In the genomic region with DNA sequence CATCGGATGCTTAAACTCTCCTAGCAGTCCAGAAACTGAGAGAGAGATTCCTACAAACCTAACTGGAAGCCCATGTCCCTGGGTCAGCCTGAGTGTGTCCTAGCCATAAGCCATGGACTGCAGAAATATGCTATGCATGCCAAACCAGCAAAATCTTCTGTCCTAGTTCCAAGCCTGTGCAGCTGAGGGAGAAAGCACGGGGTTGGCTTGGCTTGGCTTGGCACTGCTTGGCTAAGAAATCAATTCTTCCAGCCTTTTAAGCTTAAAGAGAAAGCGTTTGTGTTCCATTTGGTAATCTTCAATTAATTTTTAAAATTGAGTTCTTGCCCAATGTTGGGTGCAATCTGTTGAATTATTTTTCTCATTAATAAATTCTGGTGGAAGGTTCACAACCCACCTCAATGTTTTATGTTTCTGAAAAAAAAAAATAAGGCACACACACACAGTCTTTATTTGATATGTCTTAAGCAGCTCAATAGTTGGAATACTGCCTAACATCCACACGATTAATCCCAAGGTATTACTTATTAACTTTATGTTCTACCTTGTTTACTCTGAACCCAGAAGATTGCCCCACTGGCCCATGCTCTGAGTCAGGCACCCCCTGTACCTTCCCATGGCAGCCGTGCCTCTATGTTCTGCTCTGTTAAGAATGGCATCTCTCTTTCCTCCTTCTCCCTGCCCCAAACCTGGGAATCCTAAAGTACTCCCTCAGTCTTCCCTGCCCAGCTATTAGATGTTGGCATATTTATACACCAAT, we compare ENCODE assay signal across 20 mouse cellular contexts.
DNase-seq lines count a peak whose midpoint lies in the region; ATAC-seq and TF ChIP-seq lines count a peak whose summit lies in the region.
"Had no signal": no experiment of that assay in that cellular context is flagged by ENCODE, and none has a peak within 500 bp of the region (broad histone marks: within the 10 kb centered on the region; RNA-seq: fewer than 3 reads in every experiment).

No protein-coding gene starts in this region.

- H3K9ac ChIP-seq in midbrain, postnatal 0 days (replicated peaks; ENCODE audit: low read length, poor library complexity, severe bottlenecking): no peak overlapping the region
- no peak overlapping the region for H3K9ac ChIP-seq in midbrain, embryonic 15.5 days
- H3K9ac ChIP-seq: embryonic facial prominence, embryonic 13.5 days; heart, embryonic 12.5 days; limb, embryonic 13.5 days; neural tube, embryonic 13.5 days had no signal

- TF ChIP-seq CTCF in midbrain, postnatal 0 days (IDR thresholded peaks at IDR 0.05): no peak

- H3K27me3 ChIP-seq in midbrain, postnatal 0 days (ENCODE audit: insufficient read depth, low read length): no peaks in the 10 kb centered on the region
- no peaks in the 10 kb centered on the region for H3K27me3 ChIP-seq in midbrain, embryonic 15.5 days (replicated peaks)
- H3K27me3 ChIP-seq: embryonic facial prominence, embryonic 13.5 days; heart, embryonic 12.5 days; limb, embryonic 13.5 days; neural tube, embryonic 13.5 days had no signal

- no peaks in the 10 kb centered on the region for H3K9me3 ChIP-seq in midbrain, postnatal 0 days (ENCODE audit: low read length)
- H3K9me3 ChIP-seq in midbrain, embryonic 15.5 days: no peaks in the 10 kb centered on the region
- H3K9me3 ChIP-seq: embryonic facial prominence, embryonic 13.5 days; forebrain, embryonic 10.5 days; limb, embryonic 13.5 days; neural tube, embryonic 13.5 days had no signal

- H3K36me3 ChIP-seq in midbrain, postnatal 0 days (ENCODE audit: insufficient read depth, low read length): no peaks in the 10 kb centered on the region
- no peaks in the 10 kb centered on the region for H3K36me3 ChIP-seq in midbrain, embryonic 15.5 days (replicated peaks)
- H3K36me3 ChIP-seq: embryonic facial prominence, embryonic 13.5 days; forebrain, embryonic 10.5 days; G1E; heart, embryonic 12.5 days; limb, embryonic 13.5 days; neural tube, embryonic 13.5 days had no signal

- H3K27ac ChIP-seq in midbrain, postnatal 0 days (ENCODE audit: low read depth, low read length): no peak overlapping the region
- no peak overlapping the region for H3K27ac ChIP-seq in midbrain, embryonic 15.5 days
- H3K27ac ChIP-seq: embryonic facial prominence, embryonic 13.5 days; forebrain, embryonic 10.5 days; limb, embryonic 13.5 days; neural tube, embryonic 13.5 days had no signal

- H3K4me3 ChIP-seq in midbrain, postnatal 0 days (ENCODE audit: low read depth, low read length): no peak overlapping the region
- no peak overlapping the region for H3K4me3 ChIP-seq in midbrain, embryonic 15.5 days
- H3K4me3 ChIP-seq: embryonic facial prominence, embryonic 13.5 days; forebrain, embryonic 10.5 days; heart, embryonic 12.5 days; limb, embryonic 13.5 days; neural tube, embryonic 13.5 days had no signal

- no peak overlapping the region for H3K4me2 ChIP-seq in midbrain, postnatal 0 days (ENCODE audit: low read depth, low read length, poor library complexity, severe bottlenecking)
- H3K4me2 ChIP-seq in midbrain, embryonic 15.5 days: no peak overlapping the region
- H3K4me2 ChIP-seq: embryonic facial prominence, embryonic 13.5 days; heart, embryonic 12.5 days; limb, embryonic 13.5 days; neural tube, embryonic 13.5 days had no signal

- 77% methylated on average over 5 of the region's 5 CpGs for whole genome bisulfite sequencing in midbrain, postnatal 0 days
- WGBS in midbrain, embryonic 15.5 days: 88% methylated on average over 5 of the region's 5 CpGs

- H3K4me1 ChIP-seq in midbrain, postnatal 0 days (ENCODE audit: insufficient read depth, low read length): no peaks in the 10 kb centered on the region
- H3K4me1 ChIP-seq in midbrain, embryonic 15.5 days: no peaks in the 10 kb centered on the region
- H3K4me1 ChIP-seq: embryonic facial prominence, embryonic 13.5 days; forebrain, embryonic 10.5 days; heart, embryonic 12.5 days; limb, embryonic 13.5 days; neural tube, embryonic 13.5 days had no signal

- peak; percentile 71 to 76 for DNase-seq in cerebellum, postnatal 10 days
- no peak for DNase-seq in cerebellum, adult 11 months
- DNase-seq in midbrain, postnatal 0 days (ENCODE audit: low spot score): peak; percentile 28
- DNase-seq in kidney, postnatal 36 days: peak; percentile 55 to 69
- no peak for DNase-seq in T-cell, adult 2 months (ENCODE audit: low spot score)
- no peak for DNase-seq in lung, postnatal 25 days (ENCODE audit: low spot score)
- DNase-seq: adrenal gland, adult 8-10 months; cerebellum, adult 8-10 months; lung, postnatal 14 days; thymus, postnatal 25 days had no signal

- no peak for ATAC-seq in midbrain, postnatal 0 days (ENCODE audit: low FRiP score)
- ATAC-seq in midbrain, embryonic 15.5 days (replicated peaks): no peak
- ATAC-seq in erythroblast, adult 5-6 weeks (replicated peaks; ENCODE audit: low FRiP score, poor library complexity, severe bottlenecking): no peak
- ATAC-seq: CD4-positive, CD25-positive, alpha-beta regulatory T cell, adult 4 months; hindbrain, embryonic 16.5 days had no signal

Comparison
In these comparisons a context has a peak if more than half of its experiments do, and no peak if none do; other contexts are left out.
1. DNase-seq: peak in cerebellum, postnatal 10 days (2 of 2), midbrain, postnatal 0 days (single experiment) and kidney, postnatal 36 days (2 of 2); none in cerebellum, adult 11 months (single experiment), T-cell, adult 2 months (single experiment) and lung, postnatal 25 days (single experiment).